Mouse (Mus musculus) thymus, adult 18-20 months (tissue): Measurements from ENCODE around the gene Htra3.

Experiments
- DNase-seq, 2 experiments: peaks; one replicate each; pipeline ENCODE4 v3.0.0; 2022; ENCODE audit warnings: mixed read lengths in 2 of 2

The Htra3 gene

DNA sequence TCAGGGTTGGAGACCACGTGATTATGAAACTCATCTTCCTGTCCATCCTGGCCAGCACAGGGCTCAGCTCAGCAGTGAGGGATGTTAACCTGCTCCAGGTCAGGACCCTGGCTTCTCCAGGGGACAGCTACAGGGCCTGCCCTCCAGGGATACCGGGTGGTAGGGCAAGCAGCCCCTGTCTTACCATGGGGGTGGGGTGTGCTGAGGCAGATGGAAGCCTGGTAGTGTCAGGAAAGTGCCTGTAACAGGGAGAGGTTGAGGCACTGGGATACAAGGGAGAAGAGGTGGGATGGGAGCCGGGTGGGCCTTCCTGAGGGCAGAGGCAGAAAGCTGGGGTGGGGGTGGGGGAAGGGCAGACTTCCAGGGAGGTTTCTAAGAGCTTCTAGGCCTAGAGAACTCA is 27.3 kb downstream of the Htra3 start:
- DNase-seq = no peak

GRCm38 (mm10) chr5:35648230-35648629 is 31.4 kb downstream of the Htra3 start:
- DNase-seq = no peak

- DNase-seq = no peak
Observed at GRCm38 (mm10) chr5:35647562-35647961, 32.0 kb downstream of the Htra3 start.

DNA sequence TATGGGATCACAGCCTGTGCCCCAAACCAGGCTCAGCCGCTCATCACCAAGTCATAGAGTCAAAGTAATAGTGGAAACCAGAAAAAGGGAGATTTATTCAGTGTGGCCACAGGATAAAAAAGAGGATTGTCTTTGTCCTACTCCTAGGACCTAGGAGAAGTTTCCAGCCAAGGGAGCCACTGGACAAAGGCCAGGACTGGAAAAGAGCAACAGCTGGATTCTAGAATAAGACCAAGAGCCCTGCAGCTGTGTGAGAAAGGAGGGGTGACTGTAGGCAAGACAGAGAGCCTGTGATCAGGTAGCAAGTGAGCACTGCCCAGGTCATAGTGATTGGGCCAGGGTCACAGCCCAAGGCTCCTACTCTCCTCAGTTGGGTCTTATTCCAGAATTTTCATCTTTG is 32.7 kb downstream of the Htra3 start:
- no peak for DNase-seq

DNA sequence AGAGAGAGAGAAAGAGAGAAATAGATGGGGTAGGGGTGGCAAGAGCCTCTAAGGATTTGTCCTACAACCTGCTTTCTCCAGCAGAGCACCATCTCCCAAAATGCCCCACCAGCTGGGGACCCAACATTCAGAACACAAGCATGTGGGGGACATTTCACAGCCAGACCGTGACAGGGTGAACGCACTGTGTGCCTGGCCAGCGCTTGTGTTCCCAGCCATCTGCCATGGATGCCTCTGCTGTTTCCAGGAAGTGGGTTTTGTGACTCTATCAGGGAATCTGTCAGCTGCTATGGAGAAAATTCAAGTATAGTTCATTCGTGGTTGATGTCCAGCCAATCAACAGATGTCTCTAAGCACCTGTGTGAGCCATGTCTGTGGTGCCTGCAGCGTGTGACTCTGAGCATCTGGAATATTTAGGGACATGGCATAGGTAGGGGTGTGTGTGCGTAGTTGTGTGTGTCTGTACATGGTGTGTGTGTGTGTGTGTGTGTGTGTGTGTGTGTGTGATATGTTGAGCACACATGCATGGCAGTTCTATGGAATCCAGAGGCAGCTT is 33.6 kb downstream of the Htra3 start:
- DNase-seq = no peak

- no peak for DNase-seq
Observed at GRCm38 (mm10) chr5:35644082-35644481, 35.5 kb downstream of the Htra3 start.

- no peak for DNase-seq
Observed at GRCm38 (mm10) chr5:35643401-35644048, 36.1 kb downstream of the Htra3 start.

DNA sequence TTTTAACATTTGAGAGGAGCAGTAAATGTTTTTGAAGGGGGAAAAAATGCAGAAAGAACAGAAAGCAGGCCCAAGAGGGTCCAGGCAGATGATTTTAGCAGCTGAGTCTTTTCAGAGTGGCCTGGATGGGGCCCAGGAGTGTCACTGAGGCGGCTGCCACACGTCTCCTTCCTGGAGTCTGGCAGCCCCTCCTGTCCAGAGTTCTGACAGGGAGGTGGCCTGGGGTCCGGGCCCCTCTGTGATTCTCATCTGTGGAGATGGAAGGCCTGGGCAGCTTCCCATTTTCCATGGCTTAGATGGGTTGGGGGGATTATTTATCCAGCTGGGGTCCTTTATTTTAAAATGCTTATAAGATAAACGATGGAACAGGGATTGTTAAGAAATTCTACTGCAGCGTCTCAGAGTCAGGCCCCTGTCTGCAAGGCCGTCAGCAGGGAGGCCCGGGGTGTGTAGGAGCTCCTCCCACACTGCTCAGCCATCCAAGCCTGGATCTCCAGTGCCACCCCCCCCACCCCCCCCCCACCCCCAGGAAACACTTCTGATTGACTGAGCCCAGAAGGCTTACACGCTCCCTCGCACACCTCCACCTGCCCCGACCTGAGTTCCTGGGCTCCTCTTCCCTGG is 37.5 kb downstream of the Htra3 start:
- no peak for DNase-seq

DNA sequence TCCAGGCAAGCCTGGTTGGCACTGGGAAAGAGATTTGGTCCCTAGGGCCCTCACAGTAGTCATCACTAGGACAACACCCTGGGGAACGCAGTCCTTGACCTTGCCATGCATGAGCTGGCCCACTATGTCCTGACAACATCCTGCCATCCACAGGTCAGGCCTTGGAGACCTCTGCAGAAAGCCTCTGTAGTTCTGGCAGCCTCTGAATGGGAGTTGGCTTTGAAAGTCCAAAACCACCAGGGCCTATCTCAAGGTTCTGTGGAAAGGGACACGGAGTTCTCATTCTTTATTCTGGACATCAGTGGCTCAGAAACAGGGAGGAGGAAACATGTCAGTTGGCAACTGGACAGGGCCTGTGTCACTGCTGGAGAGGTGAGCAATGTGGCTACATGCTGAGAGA is 43.6 kb downstream of the Htra3 start:
- DNase-seq = no peak

GRCm38 (mm10) chr5:35632841-35633240 is 46.7 kb downstream of the Htra3 start:
- no peak for DNase-seq

DNA sequence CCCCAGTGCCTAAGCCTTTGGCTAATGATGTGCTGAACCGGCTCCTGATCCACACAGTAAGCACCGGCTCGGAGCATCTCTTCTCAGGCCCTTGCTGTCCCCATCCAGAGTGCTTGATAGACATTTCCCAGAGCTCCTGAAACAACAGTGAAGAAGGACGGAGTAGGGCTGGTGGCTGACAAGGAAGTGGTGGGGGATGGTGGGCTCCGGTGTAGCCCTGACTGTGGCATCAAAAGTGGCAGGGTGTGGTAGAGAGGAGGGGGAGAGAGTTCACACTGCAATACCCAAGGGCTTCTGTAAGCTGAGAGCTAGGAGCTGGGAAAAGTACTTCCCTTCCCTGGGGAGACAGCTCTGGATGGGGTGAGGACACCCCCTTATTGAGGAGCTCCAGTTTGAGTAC is 47.8 kb downstream of the Htra3 start:
- no peak for DNase-seq

- DNase-seq = no peak
Observed at GRCm38 (mm10) chr5:35631224-35631623, 48.4 kb downstream of the Htra3 start.

GRCm38 (mm10) chr5:35630706-35631105 is 48.9 kb downstream of the Htra3 start:
- no peak for DNase-seq

- DNase-seq = no peak
Observed at GRCm38 (mm10) chr5:35629333-35629732, 50.2 kb downstream of the Htra3 start.

- DNase-seq = no peak
Observed at GRCm38 (mm10) chr5:35628685-35629084, 50.9 kb downstream of the Htra3 start.

- no peak for DNase-seq
Observed at GRCm38 (mm10) chr5:35627307-35627840, 52.2 kb downstream of the Htra3 start.

DNA sequence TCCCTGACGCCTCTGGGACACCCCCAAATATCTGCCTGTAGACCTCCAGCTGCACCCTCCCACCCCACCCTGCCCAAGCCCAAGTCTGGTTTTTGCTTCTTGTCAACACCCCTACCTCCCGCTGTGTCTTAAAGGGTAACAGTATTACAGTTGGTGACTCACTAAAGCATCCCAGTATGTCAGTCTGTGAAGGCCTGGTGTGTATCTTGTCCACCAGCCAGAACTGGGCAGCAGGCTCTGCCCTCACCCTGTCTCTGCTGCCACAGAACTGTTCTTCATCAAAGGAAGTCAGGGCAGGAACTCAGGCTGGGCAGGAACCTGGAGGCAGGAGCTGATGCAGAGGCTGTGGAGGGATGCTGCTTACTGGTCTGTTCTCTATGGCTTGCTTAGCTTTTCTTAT is 53.2 kb downstream of the Htra3 start:
- DNase-seq = no peak

DNA sequence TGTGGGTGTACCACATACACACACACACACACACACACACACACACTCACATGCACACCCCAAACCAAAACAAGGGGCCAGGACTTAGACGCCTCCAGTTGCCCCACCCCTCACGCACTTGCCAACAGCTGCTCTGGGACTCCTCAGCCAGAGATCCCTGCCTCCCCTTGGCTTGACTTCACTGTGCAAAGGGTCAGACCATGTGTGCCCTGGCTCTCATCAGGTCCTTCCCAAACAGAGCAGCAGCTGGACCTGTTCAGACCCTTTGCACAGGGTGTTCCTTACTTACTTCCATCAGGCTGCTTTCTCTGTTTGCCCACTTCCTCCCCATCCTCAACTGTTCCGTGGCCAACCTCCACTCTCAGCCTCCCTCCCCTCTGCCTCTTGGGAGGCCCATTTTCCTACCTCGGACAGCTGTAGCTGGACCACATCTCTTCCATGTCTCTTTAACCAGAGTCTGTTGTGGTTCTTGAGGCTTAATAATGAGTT is 54.8 kb downstream of the Htra3 start:
- DNase-seq = no peak

DNA sequence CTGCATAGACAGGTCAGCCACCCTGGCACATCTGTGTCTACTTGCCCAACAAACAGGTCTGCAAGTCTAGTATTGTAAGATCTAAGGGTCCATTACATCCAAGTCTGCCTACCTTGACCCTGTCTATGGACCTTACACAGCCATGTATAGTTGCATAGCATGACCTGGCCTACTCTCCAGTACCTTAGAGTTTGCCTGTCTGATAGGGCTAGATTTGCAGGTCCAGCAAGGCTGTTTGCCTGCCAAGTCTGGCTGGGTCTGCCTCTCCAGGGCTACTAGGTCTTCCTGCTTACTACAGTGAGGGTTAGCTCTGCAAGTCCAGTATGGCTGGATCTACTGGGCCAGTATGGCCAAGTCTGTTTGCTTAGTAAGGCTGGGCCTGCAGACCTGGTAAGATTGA is 55.8 kb downstream of the Htra3 start:
- DNase-seq = no peak

DNA sequence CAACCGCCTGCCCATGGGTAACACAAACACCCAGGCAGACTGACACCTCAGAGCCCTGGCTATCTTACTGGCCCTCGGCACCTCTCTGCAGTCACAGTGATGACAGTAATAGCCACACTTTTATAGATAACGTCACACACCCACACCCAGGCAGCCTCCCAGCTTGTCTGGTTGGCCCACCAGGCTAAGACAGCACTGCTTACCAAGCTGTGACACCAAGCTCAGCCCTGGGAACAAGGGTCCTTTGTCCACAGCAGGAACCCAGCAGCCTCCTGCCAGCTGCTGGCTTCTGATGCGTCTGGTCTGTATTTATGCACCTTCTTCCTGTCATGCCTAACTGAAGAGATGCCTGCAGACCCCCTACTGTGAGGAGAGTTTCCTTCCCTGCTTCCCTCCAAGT is 58.5 kb downstream of the Htra3 start:
- DNase-seq = no peak

- no peak for DNase-seq
Observed at GRCm38 (mm10) chr5:35616943-35617342, 62.6 kb downstream of the Htra3 start.

DNA sequence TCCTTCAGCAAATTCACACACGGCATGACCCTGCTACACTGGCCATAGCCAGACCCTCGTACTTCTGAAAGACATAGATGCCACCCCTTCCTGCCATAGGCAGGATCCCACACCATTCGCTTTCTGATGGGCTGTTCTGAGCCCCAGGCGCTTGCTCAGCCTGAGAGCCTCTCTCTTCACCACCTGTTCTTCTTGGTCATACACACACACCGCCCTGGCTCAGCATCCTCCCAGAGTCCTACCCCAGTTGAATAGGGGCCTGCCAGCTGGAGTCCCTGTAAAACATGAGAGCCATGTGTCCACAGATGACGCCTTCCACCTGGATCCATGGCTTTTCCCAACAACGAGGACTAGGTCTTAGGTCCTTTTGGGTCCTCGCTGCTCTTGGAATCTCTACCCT is 66.9 kb downstream of the Htra3 start:
- DNase-seq = no peak

DNA sequence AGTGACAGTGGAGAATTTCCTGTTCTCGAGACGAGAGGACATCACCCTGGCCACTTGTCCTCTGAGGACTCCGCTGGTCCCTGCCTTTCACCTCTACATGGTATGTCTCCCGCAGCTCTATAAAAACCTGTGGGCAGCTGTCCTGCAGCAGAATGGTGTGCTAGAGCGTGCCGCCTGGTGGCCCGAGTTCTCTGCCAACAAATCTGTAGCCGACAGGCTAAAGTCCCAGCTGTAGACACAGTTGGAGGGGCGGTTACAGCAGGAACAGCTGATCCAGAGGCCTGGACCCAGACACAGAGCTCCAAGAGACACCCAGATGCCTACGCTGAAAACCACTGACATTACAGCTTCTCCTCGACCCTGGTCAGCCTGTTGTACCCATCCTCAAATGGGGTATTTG is 67.7 kb downstream of the Htra3 start:
- DNase-seq = no peak

- DNase-seq = no peak
Observed at GRCm38 (mm10) chr5:35611170-35611569, 68.4 kb downstream of the Htra3 start.
